Mouse (Mus musculus): ENCODE results near the gene Clcn6.

DNA sequence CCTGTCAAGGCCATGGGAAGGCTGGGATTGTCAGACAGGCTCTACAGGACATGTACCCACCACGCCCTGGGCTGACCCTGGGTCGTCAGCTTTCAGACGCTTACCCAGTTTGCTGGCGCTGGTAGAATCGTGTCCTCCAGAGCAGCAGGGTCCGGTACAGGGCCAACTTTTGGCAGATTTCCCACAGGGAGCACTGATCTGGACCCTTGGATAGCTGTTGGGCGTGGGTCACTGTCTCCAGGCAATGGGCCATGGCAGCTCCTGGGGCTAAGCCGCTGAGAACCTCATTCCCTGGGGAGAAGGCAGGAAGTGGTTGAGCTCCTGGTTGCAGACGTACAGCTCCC, 27.8 kb upstream of the Clcn6 start:
- TF ChIP-seq CTCF (IDR thresholded peaks at IDR 0.05; ENCODE audit: borderline replicate concordance, insufficient read depth, low read depth, low read length) (no peak), POLR2A (IDR thresholded peaks at IDR 0.05; ENCODE audit: borderline replicate concordance, insufficient read depth, low read length) (no peak)
